ENCODE assay signal across 15 mouse cellular contexts in the genomic region with DNA sequence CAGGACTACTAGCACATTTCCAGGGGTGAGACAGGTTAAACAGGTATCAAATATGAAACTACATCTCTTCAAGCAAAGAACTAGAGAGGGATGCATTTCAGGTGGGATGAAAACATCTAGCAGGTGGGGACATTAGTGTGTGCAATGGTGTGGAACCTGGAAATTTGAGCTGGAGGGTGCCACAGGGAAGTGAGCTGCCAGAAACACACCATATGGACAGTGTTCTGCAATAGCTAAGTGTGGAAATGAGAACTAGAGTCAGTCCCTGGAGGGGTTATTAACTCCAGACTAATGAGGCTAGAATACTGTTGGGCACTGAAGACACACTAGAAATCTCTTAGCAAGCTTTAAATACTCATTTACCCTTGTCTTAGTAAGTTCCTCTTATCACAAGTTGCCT.
DNase-seq lines count a peak whose midpoint lies in the region; ATAC-seq lines count a peak whose summit lies in the region.
"Had no signal": no experiment of that assay in that cellular context is flagged by ENCODE, and none has a peak within 500 bp of the region (broad histone marks: within the 10 kb centered on the region; RNA-seq: fewer than 3 reads in every experiment).

No protein-coding gene starts in this region.

- no peaks in the 10 kb centered on the region for H3K27me3 ChIP-seq in kidney, embryonic 15.5 days
- H3K27me3 ChIP-seq in embryonic facial prominence, embryonic 14.5 days (replicated peaks; ENCODE audit: control insufficient read depth, insufficient read depth, low read length) = no peaks in the 10 kb centered on the region
- H3K27me3 ChIP-seq: heart, embryonic 15.5 days; liver, embryonic 13.5 days had no signal

- H3K27ac ChIP-seq in kidney, embryonic 15.5 days = no peak overlapping the region
- no peak overlapping the region for H3K27ac ChIP-seq in embryonic facial prominence, embryonic 14.5 days (replicated peaks; ENCODE audit: low read depth, low read length)
- H3K27ac ChIP-seq: heart, embryonic 15.5 days; liver, embryonic 13.5 days had no signal

- H3K4me1 ChIP-seq in kidney, embryonic 15.5 days = no peaks in the 10 kb centered on the region
- H3K4me1 ChIP-seq in embryonic facial prominence, embryonic 14.5 days (ENCODE audit: control insufficient read depth, insufficient read depth, low read length) = no peaks in the 10 kb centered on the region
- H3K4me1 ChIP-seq: heart, embryonic 15.5 days; liver, embryonic 13.5 days had no signal

- H3K4me3 ChIP-seq in kidney, embryonic 15.5 days (replicated peaks) = no peak overlapping the region
- no peak overlapping the region for H3K4me3 ChIP-seq in embryonic facial prominence, embryonic 14.5 days (ENCODE audit: low read depth, low read length)
- H3K4me3 ChIP-seq: heart, embryonic 15.5 days; liver, embryonic 13.5 days had no signal

- H3K9me3 ChIP-seq in kidney, embryonic 15.5 days (replicated peaks) = no peaks in the 10 kb centered on the region
- H3K9me3 ChIP-seq in embryonic facial prominence, embryonic 14.5 days (ENCODE audit: control insufficient read depth, low read length) = no peaks in the 10 kb centered on the region
- H3K9me3 ChIP-seq: heart, embryonic 15.5 days; liver, embryonic 13.5 days had no signal

- no peak overlapping the region for H3K4me2 ChIP-seq in kidney, embryonic 15.5 days
- no peak overlapping the region for H3K4me2 ChIP-seq in embryonic facial prominence, embryonic 14.5 days (ENCODE audit: low read depth, low read length)
- H3K4me2 ChIP-seq: heart, embryonic 15.5 days; liver, embryonic 13.5 days had no signal

- ATAC-seq in cerebellum, adult (ENCODE audit: insufficient number of reproducible peaks, low FRiP score, low TSS enrichment) = peak; percentile 99
- peak; percentile 84 for ATAC-seq in kidney, embryonic 15.5 days (replicated peaks; ENCODE audit: low FRiP score)
- ATAC-seq in embryonic facial prominence, embryonic 14.5 days (ENCODE audit: low read depth) = peak; percentile 89
- ATAC-seq: inflammation-experienced regulatory T-cells, adult 6 months; lung, postnatal 0 days had no signal

- no peaks in the 10 kb centered on the region for H3K36me3 ChIP-seq in kidney, embryonic 15.5 days
- no peaks in the 10 kb centered on the region for H3K36me3 ChIP-seq in embryonic facial prominence, embryonic 14.5 days (ENCODE audit: control insufficient read depth, insufficient read depth, low read length)
- H3K36me3 ChIP-seq: heart, embryonic 15.5 days; liver, embryonic 13.5 days had no signal

- no peak for DNase-seq in cerebellum, postnatal 4 days (ENCODE audit: low spot score in 2 of 2)
- DNase-seq in kidney, adult 11 months = no peak
- DNase-seq in cerebellum, adult 18-20 months = peak; percentile 72 to 82
- DNase-seq in embryonic facial prominence, embryonic 14.5 days (ENCODE audit: low spot score) = peak; percentile 47
- DNase-seq in urinary bladder, postnatal 4 days (ENCODE audit: low spot score in 2 of 2) = no peak
- no peak for DNase-seq in thymus, postnatal 0 days (ENCODE audit: low spot score)
- DNase-seq: adrenal gland, postnatal 14 days; heart, adult 18-20 months; kidney, postnatal 14 days; liver, embryonic 13.5 days had no signal

- H3K9ac ChIP-seq in kidney, embryonic 15.5 days = no peak overlapping the region
- no peak overlapping the region for H3K9ac ChIP-seq in embryonic facial prominence, embryonic 14.5 days (ENCODE audit: low read depth, low read length)
- H3K9ac ChIP-seq: heart, embryonic 15.5 days; liver, embryonic 13.5 days had no signal

Comparison
In these comparisons a context has a peak if more than half of its experiments do, and no peak if none do; other contexts are left out.
1. DNase-seq: peak in cerebellum, adult 18-20 months (2 of 2) and embryonic facial prominence, embryonic 14.5 days (single experiment); none in cerebellum, postnatal 4 days (0 of 2), kidney, adult 11 months (single experiment), urinary bladder, postnatal 4 days (0 of 2) and thymus, postnatal 0 days (single experiment).
2. Peak in every context shown above with its lines, with median percentiles within 50 percentile points of each other: ATAC-seq.